Mouse (Mus musculus): Measurements from ENCODE around the gene Gabbr2. TPM values are rescaled to one million over a fixed set of nuclear protein-coding genes. Genes with fewer than 3 reads are reported as not detected.

The Gabbr2 gene
- polyA plus RNA-seq, 1 experiment from 2014 or later, result 0.03 TPM

DNA sequence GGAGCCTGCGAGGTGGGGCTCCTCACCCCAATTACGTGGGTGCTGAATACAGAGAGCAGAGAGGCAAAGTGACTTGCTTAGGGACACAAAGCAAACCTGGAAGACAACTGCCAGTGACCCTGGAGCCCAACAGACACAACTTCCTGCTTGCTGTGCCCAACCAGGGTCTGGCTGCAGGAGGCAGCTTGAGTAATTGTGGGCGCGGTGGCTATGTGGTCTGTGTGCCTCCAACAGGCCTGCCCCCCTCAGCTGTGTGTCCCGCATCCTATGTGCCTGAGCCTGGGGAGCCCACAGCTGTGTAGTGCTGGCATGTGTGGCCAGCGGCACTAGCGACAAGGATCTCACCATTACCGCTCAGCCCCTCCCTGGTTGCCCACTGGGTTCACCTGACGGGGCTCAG lies 377.0 kb downstream of the Gabbr2 start:
- H3K4me2 ChIP-seq (ENCODE audit: low read depth, low read length), result no peak overlapping the region
- 0 out of 2 replicates have a peak, but pooled peaks cover 3% of the 10 kb centered on the region for H3K4me1 ChIP-seq (ENCODE audit: control insufficient read depth, insufficient read depth, low read length)
- no peak for ATAC-seq (replicated peaks; ENCODE audit: extremely low read depth, insufficient read depth, low FRiP score)
- no peaks in the 10 kb centered on the region for H3K36me3 ChIP-seq (ENCODE audit: control insufficient read depth, insufficient read depth)
- WGBS, result 70% methylated on average over 9 of the region's 9 CpGs
- peaks cover 21% of the 10 kb centered on the region for H3K27me3 ChIP-seq (ENCODE audit: control insufficient read depth, insufficient read depth, low read length)
- no peak overlapping the region for H3K27ac ChIP-seq (ENCODE audit: low read length)
- H3K9me3 ChIP-seq (replicated peaks; ENCODE audit: control insufficient read depth, low read length), result no peaks in the 10 kb centered on the region
- H3K9ac ChIP-seq (ENCODE audit: low read length), result no peak overlapping the region
- no peak overlapping the region for H3K4me3 ChIP-seq (ENCODE audit: low read length)

DNA sequence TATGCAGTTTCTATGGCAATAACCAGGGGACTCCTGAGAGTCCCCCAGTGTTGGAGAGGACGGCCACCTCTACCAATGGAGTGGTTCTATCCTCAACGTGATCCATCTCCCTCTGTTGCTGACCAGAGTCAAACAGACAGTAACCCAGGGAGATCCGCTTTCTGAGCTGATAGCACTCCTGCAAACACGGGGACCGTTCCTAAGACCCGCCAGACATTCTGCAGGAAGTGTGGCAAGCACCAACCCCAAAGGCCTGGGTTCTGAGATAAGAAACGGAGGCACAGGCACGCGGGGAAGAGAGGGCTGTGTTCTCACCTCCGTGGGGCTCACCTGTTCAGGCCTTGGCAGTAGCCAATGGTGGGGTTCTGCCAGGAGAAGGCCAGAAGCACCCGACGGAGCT lies 378.1 kb downstream of the Gabbr2 start:
- Histone ChIP-seq H3K4me1 (ENCODE audit: control insufficient read depth, insufficient read depth, low read length) (0 out of 2 replicates have a peak, but pooled peaks cover 3% of the 10 kb centered on the region), H3K27ac (ENCODE audit: low read length) (no peak overlapping the region), H3K4me2 (ENCODE audit: low read depth, low read length) (no peak overlapping the region), H3K27me3 (ENCODE audit: control insufficient read depth, insufficient read depth, low read length) (peaks cover 24% of the 10 kb centered on the region), H3K9ac (ENCODE audit: low read length) (no peak overlapping the region), H3K9me3 (replicated peaks; ENCODE audit: control insufficient read depth, low read length) (no peaks in the 10 kb centered on the region), H3K36me3 (ENCODE audit: control insufficient read depth, insufficient read depth) (no peaks in the 10 kb centered on the region), H3K4me3 (ENCODE audit: low read length) (no peak overlapping the region)
- 51% methylated on average over 12 of the region's 12 CpGs for WGBS
- ATAC-seq (replicated peaks; ENCODE audit: extremely low read depth, insufficient read depth, low FRiP score), result no peak

Other genes with a start within 250 kb of the Gabbr2 start
- 1.6 TPM in 2 replicates for gene Anks6, start 65.6 kb upstream of the Gabbr2 start, polyA plus RNA-seq (2015; fragmentation: Nextera tagmentation; extraction: Ambion mirVana)
- gene Galnt12, start 100.0 kb upstream of the Gabbr2 start, polyA plus RNA-seq (2015; fragmentation: Nextera tagmentation; extraction: Ambion mirVana), result 4.1 and 5.3 TPM in 2 replicates
- 13.5 and 15.9 TPM in 2 replicates for gene Col15a1, start 216.3 kb upstream of the Gabbr2 start, polyA plus RNA-seq (2015; fragmentation: Nextera tagmentation; extraction: Ambion mirVana)

Data from heart, embryonic 16.5 days (tissue).